Mouse (Mus musculus) lung, postnatal 14 days (tissue): ENCODE measurements around the gene Tm2d3.
A peak's percentile ranks its signal among the peaks of the same experiment; 100 is the strongest.

Source experiments
- DNase-seq: peaks from one replicate; pipeline ENCODE4 v3.0.0; 2021

Gene Tm2d3

DNA sequence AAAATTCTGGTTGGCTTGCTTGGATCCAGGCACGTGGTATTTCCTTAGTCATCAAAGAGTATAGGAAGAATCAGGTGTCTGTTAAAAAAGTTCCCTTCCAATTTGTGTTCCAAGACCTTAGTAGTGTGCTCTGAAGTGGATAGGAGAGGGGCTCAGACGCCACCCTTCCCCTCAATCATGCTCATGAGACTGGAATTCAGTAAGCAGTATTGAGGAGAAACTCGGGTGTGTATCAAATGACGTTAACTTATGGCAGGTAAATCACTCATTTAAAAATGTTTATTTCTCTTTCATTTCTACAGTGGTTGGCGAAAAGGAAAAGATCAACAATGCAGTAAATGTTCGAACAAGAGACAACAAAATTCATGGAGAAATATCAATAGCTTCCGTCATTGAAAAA lies at the start of gene Tm2d3:
Gene Tm2d3 (plus strand): TSS at position 301 of the 400 bp plus-strand sequence.
- DNase-seq, result no peak

DNA sequence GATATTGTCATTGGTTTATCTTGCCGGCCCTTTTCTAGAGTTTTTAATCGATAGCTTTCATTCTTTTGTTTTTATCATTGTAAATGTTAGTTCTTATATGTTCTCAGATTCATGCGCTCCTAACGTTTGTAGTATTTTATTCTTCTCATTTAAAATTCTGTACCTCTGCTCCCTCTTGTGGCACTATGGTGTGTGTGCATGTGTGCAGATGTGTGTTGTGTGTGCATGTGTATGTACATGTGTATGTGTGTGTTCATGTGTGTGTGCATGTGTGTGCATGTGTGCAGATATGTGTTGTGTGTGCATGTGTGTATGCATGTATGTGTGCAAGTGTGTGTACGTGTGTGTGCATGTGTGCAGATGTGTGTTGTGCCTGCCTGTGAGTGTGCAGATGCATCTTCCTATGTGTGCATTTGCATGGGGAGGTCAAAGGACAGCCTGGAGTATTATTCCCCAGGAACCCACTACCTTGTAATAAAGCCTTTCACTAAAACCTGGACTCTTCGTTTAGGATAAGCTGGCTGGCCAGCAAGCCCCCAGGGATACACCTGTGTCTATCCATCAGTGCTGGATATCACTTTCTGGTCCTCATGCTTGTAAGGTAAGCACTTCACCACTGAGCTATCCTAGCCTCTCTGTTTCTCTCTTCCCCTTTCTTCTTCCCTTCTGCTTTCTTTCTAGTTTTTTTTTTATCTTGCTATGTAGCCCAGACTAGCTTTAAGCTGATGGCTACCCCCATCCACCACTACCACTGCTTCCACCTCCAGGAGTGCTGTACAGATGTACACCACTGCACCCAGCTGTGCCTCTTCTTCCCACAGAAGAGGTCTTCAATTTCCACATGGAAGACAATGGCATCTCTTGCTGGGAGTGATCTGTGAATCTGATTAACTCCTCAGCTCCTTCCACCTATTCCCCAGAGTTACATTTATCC lies 48.3 kb upstream of the Tm2d3 start:
- no peak for DNase-seq

DNA sequence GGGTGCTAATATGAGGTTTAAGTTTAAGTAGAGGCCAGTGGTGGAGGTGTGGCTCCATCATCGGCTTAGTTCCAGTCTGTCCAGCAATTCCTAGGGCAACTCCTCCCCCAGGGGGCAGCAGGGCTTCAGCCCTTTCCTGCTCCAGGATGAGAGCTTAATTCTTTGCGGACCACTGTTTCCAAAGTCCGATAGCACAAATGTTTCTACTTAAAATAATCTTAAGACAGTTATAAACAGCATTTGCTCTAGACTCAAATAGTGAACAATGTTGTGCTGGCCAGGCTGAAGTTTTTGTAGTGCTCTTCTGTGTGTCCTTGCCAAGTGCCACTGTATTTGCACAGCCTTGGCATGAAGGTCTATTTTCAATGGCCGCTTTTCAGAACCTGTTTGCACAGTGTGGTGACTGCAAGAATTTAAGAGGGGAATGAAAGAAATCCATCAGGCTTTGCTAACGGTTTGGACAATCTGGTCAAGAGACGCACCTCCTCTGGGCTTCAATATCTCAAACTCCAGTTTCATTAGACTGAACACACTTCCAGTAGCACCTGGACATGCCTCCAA lies 47.0 kb upstream of the Tm2d3 start:
- peak; percentile 16 for DNase-seq

DNA sequence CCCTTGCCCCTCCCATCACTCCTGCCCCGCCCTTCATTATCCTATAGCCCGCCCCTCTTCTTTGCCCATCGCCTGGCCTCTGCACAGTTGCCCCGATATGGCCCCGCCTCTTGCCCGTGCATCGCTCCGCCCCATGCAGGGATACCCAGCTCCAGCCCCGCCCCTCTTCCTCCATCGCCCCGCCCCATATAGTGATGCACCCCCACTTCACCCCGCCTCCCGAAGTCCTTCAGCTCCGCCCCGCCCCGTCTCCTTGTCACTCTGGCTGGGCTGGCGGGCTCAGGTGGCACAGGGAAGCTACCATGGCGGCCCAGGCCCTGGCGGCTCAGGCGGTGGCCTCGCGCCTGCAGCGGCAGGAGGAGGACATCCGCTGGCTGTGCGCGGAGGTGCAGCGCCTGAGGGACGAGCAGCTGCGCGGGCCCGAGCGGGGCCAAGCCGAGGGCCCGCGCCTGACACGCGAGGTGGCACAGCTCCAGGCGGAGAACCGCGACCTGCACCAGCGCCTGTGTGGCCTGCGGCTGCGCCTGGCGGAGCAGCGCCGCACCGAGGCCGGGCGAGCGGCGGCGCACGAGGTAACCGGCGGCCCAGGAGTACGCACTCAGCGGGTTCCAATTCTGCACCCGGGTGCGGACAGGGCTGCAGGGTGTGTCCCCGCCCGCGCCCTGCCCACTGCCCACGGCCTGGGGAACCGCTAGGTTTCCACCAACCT lies 46.2 kb upstream of the Tm2d3 start, which contains the start of gene Tarsl2:
Gene Tarsl2 (plus strand): TSS at position 256 of the 709 bp plus-strand sequence.
- peak; percentile 97 for DNase-seq

DNA sequence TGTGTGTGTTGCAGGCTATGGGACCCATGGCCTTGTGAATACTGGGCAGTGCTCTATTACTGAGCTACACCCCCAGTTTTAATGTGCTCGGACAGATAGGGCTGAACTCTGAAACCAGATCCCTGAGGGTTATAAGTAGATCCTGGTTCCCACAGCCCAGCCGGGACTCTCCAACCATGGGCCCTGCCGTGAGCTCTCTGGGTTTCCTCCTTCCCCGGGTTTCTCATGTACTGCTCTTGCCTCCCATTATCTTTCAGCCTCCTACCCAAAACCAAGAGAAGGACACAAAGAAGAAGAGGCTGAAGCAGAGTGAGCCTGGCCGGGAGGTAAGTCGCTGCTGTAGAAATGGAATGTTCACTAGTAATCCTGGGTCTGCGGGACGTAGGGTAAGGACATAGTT lies 45.0 kb upstream of the Tm2d3 start:
- no peak for DNase-seq

DNA sequence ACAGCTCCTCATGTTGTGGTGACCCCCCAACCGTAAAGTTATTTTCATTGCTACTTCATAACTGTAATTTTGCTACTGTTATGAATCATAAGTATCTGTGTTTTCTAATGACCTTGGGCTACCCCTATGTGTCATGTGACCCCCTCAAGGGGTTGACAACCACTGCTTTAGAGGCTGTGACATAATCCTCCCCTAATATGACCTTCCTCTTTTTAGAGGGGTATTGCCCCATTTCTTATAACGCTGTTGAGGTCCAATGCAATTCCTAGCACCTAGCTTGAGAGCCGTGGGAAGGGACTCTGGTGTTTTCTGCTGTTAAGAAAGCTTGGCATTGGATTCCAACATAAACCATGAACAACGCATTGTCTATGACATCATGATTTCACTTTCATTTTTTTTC lies 40.3 kb upstream of the Tm2d3 start:
- no peak for DNase-seq

DNA sequence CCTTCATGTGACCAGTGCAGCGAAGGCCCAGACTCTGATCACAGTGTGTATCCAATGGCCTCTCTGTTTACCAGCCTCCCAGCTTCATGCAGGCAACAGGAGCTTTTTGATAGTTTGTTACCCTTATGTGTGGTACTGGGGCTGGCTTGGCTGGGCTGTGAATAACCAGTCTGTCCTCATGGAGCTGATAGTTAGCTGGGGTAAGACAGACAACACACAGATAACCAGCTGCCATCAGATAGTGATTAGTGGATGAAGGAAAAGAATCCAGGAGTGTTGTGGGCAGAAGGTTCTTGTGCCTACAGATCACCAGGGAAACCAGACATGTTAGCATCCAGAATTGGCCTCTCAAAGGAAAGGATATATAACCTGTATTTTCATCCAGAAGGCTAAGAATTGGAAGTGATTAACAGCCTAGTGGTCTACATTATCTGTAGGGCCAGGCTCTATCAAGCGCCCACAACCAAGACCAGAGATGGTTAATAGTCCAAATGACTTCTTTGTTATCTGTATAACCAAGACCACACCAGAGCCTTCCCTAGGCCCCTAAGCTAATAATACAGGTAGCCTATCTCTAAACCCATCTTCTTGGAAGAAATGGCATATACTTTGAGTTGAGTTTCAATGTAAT lies 33.4 kb upstream of the Tm2d3 start:
- DNase-seq, result no peak

DNA sequence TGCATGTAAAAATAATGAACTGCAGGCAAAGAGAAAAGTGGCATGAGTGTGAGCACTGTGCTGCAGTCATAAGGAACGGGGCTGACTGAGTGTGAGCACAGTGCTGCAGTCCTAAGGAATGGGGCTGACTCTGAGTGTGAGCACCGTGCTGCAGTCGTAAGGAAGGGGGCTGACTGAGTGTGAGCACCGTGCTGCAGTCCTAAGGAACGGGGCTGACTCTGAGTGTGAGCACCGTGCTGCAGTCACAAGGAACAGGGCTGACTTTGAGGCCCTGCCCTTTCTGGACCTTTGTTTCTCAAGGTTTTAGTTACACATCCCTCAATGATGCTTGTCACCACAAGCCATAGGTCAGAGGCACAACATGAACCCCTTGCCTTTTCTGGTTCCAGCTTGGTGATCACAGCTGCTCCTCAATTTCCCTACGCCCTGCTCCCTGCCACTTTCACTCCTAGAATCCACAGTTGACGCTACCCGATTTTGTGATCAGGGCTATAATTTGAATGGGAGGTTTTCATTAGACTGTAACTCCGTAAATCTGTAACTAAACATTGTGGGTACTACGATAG lies 27.7 kb upstream of the Tm2d3 start:
- DNase-seq, result no peak

DNA sequence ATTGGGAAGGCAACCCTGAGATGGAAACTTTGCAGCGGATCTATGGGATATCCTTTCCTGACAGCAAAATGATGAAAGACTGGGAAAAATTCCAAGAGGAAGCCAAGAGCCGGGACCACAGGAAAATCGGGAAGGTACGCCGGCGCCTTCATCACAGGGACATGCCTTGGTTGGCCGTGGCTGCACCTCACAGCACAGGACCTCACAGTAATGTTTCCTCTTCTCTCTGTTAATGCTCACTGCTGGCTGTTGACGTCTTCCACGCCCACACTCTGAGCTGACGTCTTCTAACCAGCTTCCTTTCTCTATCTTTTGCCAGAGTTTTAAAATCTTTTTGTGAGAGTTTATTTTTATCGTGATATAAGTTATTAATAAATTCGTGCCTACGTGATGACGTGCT lies 27.1 kb upstream of the Tm2d3 start:
- DNase-seq, result no peak

DNA sequence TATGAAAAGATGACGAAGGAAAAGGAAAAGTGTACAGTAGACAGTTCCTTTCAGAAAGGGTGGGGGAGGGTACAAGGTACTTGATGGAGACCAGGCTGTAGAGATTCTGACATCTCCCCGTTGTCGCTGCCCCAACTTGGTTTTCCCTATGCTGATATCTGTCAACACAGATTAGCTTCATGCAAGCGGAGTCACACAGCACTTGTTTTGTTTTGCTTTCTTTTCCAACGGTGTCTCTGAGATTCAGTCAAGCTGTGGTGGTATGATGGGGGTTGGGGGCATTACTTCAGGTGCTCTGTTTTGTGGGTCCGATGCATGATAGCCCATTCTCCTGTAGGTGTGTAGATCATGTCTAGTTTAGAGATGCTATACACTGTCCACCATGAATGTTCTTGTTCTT lies 23.5 kb upstream of the Tm2d3 start:
- no peak for DNase-seq

DNA sequence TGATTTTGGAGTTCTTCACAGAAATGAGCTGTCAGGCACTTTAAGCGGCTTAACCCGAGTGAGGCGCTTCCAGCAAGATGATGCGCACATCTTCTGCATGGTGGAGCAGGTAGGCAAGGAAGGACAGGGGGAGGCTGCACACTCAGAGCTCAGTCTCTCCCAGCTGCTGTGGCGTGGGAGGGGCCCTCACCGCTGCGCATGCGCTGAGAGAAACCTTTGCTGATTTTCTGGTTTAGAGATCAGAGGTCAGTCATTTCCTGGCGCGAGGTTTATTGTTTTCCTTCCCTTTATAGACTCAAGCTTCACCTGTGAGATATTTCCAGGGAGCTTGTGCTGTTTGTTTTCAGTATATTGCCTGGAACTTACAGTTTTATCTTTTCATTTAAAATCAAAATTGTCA lies 12.9 kb upstream of the Tm2d3 start:
- DNase-seq, result no peak

DNA sequence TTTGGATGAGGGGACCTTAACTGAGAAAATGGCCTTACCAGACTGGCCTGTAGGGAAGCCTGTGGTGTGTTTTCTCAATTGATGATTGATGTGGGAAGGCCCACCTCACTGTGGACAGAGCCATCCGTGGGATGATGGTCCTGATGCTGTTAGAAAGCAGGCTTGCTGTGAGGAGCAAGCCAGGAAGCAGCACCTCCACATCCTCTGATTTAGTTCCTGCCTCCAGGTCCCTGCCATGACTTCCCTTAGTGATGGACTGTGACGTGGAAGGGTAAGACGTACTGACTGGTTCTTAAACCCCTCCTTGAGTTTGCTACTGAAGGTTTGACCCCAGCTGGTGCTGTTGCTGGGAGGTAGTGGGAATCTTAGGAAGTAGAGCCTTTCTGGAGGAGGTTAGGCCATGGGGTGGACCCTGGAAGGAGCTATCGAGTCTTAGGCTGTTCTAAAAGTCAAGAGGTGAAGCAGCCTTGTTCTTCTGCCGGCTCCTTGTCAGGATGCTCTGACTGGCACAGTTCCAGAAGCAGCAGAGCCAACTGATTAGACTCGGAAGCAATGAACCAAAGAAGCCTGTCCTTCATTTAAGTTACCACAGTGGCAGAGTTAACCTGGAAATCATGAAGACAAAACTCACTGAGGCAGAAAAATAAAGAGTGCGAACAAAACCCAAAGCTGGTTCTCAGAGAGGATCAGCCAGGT lies 11.9 kb upstream of the Tm2d3 start:
- no peak for DNase-seq

DNA sequence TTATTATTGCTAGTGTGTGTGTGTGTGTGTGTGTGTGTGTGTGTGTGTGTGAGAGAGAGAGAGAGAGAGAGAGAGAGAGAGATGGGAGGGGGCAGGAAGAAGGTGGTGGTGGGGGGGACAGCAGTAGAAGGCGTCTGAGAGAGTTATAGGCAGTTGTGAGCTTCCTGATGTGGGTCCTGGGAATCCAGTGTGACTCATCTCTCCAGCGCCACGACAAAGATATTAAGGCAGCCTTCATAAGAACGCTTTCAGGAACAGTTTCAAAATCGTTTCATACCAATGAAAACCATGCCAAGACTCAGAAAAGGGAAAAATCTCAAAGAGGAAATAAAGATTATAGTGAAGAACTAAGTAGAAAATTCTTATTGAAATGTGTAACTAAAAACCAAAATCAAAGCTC lies 9.8 kb upstream of the Tm2d3 start:
- DNase-seq, result no peak

DNA sequence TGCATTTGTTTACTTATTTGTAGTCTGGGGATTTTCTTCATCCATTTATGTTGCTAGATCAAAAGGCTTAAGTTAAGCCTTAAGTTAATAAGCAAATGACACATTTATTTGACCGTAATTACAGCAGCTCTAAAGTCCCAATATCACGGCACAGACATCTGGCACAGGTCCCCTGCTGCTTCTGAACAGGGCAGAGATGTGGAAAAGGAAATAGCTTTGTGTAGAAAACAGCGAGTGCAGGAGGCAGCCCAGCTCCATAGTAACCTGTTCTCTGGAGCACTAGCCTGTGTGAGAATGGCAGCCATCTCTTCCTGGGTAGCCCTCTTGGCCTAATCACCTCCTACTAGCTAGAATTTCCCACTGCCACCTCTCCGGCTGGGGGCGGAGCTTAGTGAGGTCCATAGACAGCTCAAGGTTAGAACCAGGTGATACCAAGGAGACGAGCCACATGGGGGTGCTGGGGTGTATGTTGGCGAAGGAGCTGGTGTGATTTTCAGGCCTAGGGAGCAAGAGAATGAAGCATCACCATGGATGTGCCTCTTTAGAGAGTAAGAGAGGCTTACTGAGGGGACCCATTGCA lies 6.6 kb upstream of the Tm2d3 start:
- no peak for DNase-seq

DNA sequence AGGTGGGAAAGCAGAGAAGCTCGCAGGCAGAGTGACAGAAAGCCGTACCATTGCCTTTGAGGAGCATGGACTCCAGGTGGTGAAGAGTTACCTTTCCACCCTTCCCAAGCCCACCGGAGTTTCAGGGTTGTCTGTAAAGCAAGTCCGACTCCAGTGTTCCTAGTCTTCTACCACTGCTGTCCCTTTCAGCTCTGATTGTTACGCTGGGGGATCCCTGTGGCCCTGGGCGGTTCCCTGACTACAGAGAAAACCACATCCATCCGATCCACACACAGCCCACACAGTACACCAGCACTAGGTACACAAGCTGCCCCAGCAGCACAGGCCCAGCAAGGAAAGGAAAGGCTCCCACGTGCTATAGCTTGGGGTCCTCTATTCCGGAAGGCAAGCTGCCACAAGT lies 4.3 kb upstream of the Tm2d3 start:
- DNase-seq, result no peak

DNA sequence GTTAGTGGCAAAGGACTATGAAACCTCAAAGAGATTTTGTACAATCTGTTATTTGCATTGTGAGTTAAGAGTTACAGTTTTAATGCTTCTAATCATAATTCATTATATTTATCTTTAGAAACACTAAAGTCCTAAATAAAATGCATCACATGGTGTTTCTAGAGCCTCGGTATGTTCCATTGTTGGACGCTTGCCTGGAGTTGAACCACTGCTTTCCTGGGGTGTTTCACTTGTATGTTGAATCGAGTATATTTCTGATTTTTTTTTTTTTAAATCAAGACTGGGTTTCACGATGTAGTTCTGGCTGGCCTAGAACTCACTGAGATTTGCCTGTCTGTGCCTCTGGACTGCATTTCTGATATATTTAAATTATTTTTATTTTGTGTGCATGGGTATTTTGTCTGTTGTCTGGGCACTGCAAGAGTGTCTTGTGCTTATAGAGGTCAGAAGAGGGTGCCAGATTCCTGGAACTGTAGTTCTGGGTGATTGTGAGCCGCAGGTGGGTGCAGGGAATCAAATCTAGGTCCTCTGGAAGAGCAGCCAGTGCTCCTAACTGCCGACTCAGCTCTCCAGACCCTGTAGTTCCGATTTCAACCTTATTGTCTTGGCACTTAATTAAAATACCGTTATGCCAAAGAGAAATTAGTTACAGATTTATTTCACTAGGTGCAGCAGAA lies 1.1 kb downstream of the Tm2d3 start:
- no peak for DNase-seq

DNA sequence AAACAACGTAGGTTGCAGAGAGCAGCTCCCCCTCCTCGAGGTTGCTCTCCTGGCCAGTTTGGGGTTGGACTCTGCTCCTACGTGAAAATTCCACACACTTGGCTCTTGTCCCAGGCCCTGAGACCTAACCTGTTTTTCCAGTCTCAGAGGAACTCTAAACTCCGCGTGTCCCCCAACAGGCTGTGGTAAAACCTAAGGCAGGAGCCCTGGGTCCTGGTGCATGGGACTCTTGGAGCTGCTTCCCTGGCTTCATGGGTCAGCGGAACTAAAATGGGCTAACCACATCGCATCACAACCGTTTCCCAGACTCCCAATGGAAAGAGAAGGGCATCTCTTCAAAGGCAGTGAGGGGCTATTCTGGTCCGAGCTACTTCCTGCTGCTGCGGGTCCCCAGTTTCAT lies 1.9 kb downstream of the Tm2d3 start:
- peak; percentile 62 for DNase-seq

DNA sequence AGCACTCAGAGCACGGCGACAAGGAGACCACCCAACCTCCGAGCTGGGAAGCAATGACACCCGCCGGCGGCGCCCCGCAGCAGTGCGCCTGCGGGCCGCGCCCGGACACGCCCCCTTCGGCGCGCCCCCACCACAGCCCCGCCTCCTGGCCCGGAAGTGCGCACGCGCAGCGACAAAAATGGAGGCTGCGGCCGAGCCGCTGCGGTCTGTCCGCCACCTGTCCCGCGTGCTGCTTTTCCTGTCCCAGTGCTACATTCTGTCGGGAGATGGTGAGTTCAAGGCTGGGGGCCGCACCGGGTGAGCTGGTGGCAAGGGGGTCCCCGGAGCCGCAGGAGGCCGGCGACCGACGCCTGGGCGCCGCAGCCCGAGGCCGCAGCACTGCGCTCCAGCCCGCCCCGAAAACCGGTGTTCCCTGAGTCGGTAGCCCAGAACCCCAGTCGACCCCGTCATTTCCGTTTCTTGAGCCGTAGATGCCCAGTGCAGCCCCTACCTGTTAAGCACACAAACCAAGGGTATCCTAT lies 2.4 kb downstream of the Tm2d3 start:
- peak; percentile 90 for DNase-seq

DNA sequence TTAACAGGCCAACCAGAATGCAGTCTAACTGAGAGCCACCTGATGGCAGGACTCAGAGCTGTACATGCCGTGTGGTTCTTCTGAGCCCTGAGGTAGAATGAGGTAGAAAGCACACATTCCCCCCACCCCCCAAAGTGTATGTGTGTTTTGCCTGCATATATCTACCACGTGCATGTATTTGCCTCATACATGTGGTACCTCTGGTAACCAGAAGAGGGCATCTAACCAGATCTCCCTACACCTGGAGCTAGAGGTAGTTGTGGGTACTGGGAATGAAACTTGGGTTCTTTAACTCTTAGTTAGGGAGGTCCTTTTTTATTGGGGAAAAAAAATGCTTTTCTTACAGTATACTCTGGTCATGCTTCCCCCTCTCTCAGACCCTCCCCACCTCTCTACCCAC lies 5.5 kb downstream of the Tm2d3 start:
- no peak for DNase-seq

DNA sequence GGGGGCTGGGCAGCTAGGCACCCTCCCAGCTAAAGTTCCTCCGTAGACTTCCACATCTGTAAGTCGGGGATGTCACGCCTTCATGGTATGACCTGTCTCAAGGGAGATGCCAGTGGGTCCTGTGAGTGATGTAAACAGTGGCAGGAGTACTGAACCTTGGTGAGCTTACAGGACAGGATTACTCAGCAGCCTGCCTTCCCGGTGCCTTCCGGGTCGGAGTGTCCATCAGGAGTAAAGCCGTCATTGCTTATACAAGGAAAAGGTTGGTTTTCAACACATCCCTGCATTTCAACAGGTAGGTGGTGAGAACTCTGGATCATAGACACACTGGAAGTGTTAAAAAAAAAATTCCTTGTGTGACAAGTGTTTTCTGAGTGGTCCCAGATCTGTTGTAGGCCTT lies 11.1 kb downstream of the Tm2d3 start:
- DNase-seq, result no peak

DNA sequence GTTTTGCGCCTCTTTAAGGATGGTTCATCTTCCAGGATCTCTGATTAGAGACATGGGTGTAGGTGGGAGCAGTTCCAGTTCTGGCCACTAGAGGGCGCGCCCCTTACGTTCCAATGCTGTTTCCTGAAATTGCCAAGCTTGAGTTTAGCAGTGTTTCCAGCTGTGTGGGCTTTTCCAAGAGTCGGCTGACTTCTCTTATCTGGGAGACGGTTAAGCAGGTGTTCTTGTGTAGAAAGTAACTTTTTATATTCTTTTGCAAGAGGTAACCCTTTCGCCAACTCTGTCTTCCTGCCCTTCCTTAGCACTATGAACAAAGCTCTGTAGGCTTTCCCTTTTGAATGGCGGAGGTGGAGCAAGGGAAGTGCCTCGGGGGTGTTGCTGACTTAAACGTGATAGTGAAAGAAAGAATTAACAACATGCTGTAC lies 13.9 kb downstream of the Tm2d3 start:
- DNase-seq, result peak; percentile 84
